Mouse (Mus musculus) heart, adult 2 months (tissue): Measurements from ENCODE around the gene Eif4a3. TPM values are rescaled to one million over a fixed set of nuclear protein-coding genes. Genes with fewer than 3 reads are reported as not detected.

ENCODE experiments used
- DNase-seq, 2 experiments: peaks; one replicate each; pipeline ENCODE4 v3.0.0; 2021
- H3K27ac ChIP-seq: fragments of 200-600 bp; 2 replicates; pipeline ENCODE4 v1.8.1; 2022
- H3K27me3 ChIP-seq: fragments of 200-500 bp; 2 replicates; pipeline ENCODE4 v1.6.1; 2012; ENCODE audit warnings: mild to moderate bottlenecking, low read length, inconsistent platforms, mixed read lengths; ENCODE audit not compliant: control insufficient read depth, insufficient read depth
- H3K36me3 ChIP-seq: fragments of 200-500 bp; 2 replicates; pipeline ENCODE4 v1.6.1; 2012; ENCODE audit warnings: low read length, inconsistent platforms; ENCODE audit not compliant: control insufficient read depth, insufficient read depth
- H3K4me1 ChIP-seq: fragments of 200-500 bp; 2 replicates; pipeline ENCODE4 v1.6.1; 2011; ENCODE audit warnings: low read length; ENCODE audit not compliant: control insufficient read depth, insufficient read depth
- H3K4me3 ChIP-seq: fragments of 200-600 bp; 2 replicates; pipeline ENCODE4 v1.8.1; 2022
- H3K79me2 ChIP-seq: fragments of 200-500 bp; replicated peaks from 2 replicates; pipeline ENCODE4 v1.6.1; 2012; ENCODE audit warnings: mild to moderate bottlenecking, inconsistent platforms, low read length, moderate library complexity, mixed read lengths; ENCODE audit not compliant: control insufficient read depth, insufficient read depth
- H3K9ac ChIP-seq: fragments of 200-500 bp; 2 replicates; pipeline ENCODE4 v1.6.1; 2012; ENCODE audit warnings: low read depth, mild to moderate bottlenecking, control low read depth, inconsistent platforms, low read length, mixed read lengths
- CTCF ChIP-seq: fragments of 200-600 bp; IDR thresholded peaks from 2 replicates; pipeline ENCODE4 v1.8.1; 2022; ENCODE audit warnings: antibody characterized with exemption, mild to moderate bottlenecking, moderate library complexity
- EP300 ChIP-seq: fragments of 200-500 bp; IDR thresholded peaks from 2 replicates; pipeline ENCODE4 v1.6.1; 2011; ENCODE audit warnings: low read depth, low read length, control low read depth; ENCODE audit not compliant: insufficient read depth
- POLR2A ChIP-seq: fragments of 200-500 bp; IDR thresholded peaks from 2 replicates; pipeline ENCODE4 v1.6.1; 2011; ENCODE audit warnings: mild to moderate bottlenecking, low read depth, low read length, control low read depth; ENCODE audit not compliant: insufficient read depth
- WGBS: fragments of 180-500 bp; shearing (Covaris S2); methylation state at CpG from one replicate; pipeline ENCODE4 v1.1.7; 2018; 5-methylcytosine and 5-hydroxymethylcytosine counted together
- intact Hi-C: fragments of 180-260 bp; cut with DNase I; formaldehyde crosslinking; loops from one replicate; pipeline ENCODE4 v1.15.1; 2025
- polyA plus RNA-seq: library from polyadenylated mRNA; depleted of rRNA; stranded (reverse); fragments of >200 nt; gene quantifications from 2 replicates; pipeline ENCODE4 v1.2.3, GENCODE M21; 2012
- total RNA-seq, 2 experiments: library from RNA; stranded (reverse); gene quantifications; 2 replicates each; pipeline ENCODE4 v1.2.3; 2021

The Eif4a3 gene
- total and polyA plus RNA-seq, 3 experiments, result 59.9 to 67.3 (median 60.5) TPM

GRCm38 (mm10) chr11:119338271-119339059, 38.6 kb upstream of the Eif4a3 start:
- Histone ChIP-seq H3K27ac (no peak overlapping the region), H3K9ac (no peak overlapping the region)

DNA sequence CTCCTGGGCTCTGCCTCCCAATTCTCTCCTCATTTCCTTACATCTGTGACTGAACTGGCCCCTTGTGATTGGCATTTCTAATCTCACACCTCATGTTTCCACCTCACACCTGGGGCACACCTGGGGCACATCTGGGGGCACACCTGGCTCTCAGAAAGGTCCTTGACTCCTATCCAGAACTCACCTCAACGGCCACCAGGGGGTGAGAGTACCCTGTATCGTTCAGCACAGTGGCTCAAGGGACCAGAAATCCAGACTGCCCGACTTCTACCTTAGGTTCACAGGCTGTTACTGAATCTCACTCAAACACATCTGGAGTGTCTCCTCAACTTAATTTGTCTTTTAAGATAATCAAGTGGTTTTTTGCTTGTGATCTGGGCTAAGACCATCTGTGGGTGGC, 32.1 kb upstream of the Eif4a3 start:
- H3K9ac ChIP-seq, result no peak overlapping the region
- intact Hi-C loops, result no loop called here

More at GRCm38 (mm10) chr11:119338271-119339059, 38.6 kb upstream of the Eif4a3 start:
- no peak for DNase-seq
- WGBS, result 69% methylated on average over 10 of the region's 10 CpGs
- Histone ChIP-seq H3K79me2 (no peaks in the 10 kb centered on the region), H3K36me3 (no peaks in the 10 kb centered on the region), H3K27me3 (no peaks in the 10 kb centered on the region), H3K4me1 (no peaks in the 10 kb centered on the region), H3K4me3 (no peak overlapping the region)
- TF ChIP-seq CTCF (no peak), EP300 (no peak), POLR2A (no peak)
- intact Hi-C loops, result loop anchor here (1.0 kb wide), 2 partner anchors 25 to 66 kb away; no protein-coding TSS in a partner anchor

GRCm38 (mm10) chr11:119330592-119330991, 30.7 kb upstream of the Eif4a3 start:
- no peaks in the 10 kb centered on the region for H3K36me3 ChIP-seq
- intact Hi-C loops, result no loop called here
- no peaks in the 10 kb centered on the region for H3K27me3 ChIP-seq
- H3K9ac ChIP-seq, result no peak overlapping the region
- DNase-seq, result no peak
- H3K4me1 ChIP-seq, result no peaks in the 10 kb centered on the region
- TF ChIP-seq CTCF (no peak), POLR2A (no peak), EP300 (no peak)
- WGBS, result 57% methylated on average over 4 of the region's 4 CpGs
- H3K4me3 ChIP-seq, result no peak overlapping the region
- no peaks in the 10 kb centered on the region for H3K79me2 ChIP-seq
- H3K27ac ChIP-seq, result no peak overlapping the region

More for the DNA sequence above, 32.1 kb upstream of the Eif4a3 start:
- TF ChIP-seq EP300, result no peak
- TF ChIP-seq POLR2A, result no peak
- no peak for TF ChIP-seq CTCF
- H3K79me2 ChIP-seq, result no peaks in the 10 kb centered on the region
- H3K4me1 ChIP-seq, result no peaks in the 10 kb centered on the region
- no peaks in the 10 kb centered on the region for H3K27me3 ChIP-seq
- no peak overlapping the region for H3K27ac ChIP-seq
- H3K36me3 ChIP-seq, result no peaks in the 10 kb centered on the region
- no peak overlapping the region for H3K4me3 ChIP-seq
- no peak for DNase-seq
- WGBS, result 32% methylated on average over 3 of the region's 3 CpGs

- 73% methylated on average over 1 of the region's 1 CpGs for WGBS
- DNase-seq, result no peak
- no peaks in the 10 kb centered on the region for H3K79me2 ChIP-seq
- no peaks in the 10 kb centered on the region for H3K4me1 ChIP-seq
- TF ChIP-seq POLR2A (no peak), CTCF (peak; percentile 33)
- no peak overlapping the region for H3K4me3 ChIP-seq
- intact Hi-C loops, result no loop called here
- no peaks in the 10 kb centered on the region for H3K36me3 ChIP-seq
- no peaks in the 10 kb centered on the region for H3K27me3 ChIP-seq
- H3K27ac ChIP-seq, result no peak overlapping the region
- no peak overlapping the region for H3K9ac ChIP-seq
Observed at GRCm38 (mm10) chr11:119325068-119325467, 25.2 kb upstream of the Eif4a3 start.

- no peaks in the 10 kb centered on the region for H3K27me3 ChIP-seq
- TF ChIP-seq CTCF (no peak), POLR2A (no peak), EP300 (no peak)
- no peak overlapping the region for H3K9ac ChIP-seq
- no peak overlapping the region for H3K4me3 ChIP-seq
- no peaks in the 10 kb centered on the region for H3K36me3 ChIP-seq
- WGBS, result 69% methylated on average over 13 of the region's 13 CpGs
- no peaks in the 10 kb centered on the region for H3K79me2 ChIP-seq
- no peaks in the 10 kb centered on the region for H3K4me1 ChIP-seq
- no peak overlapping the region for H3K27ac ChIP-seq
- DNase-seq, result no peak
- intact Hi-C loops, result no loop called here
Observed at GRCm38 (mm10) chr11:119322521-119322920, 22.6 kb upstream of the Eif4a3 start.

- intact Hi-C loops, result no loop called here
- Histone ChIP-seq H3K27me3 (no peaks in the 10 kb centered on the region), H3K79me2 (no peaks in the 10 kb centered on the region), H3K4me1 (no peaks in the 10 kb centered on the region; the same call in 1 of the 2 replicates), H3K27ac (no peak overlapping the region), H3K4me3 (no peak overlapping the region), H3K9ac (no peak overlapping the region), H3K36me3 (no peaks in the 10 kb centered on the region)
- no peak for TF ChIP-seq POLR2A
- TF ChIP-seq CTCF, result no peak
- TF ChIP-seq EP300, result 0 out of 2 replicates have a peak, but pooled peaks have one; percentile 25
- WGBS, result 83% methylated on average over 4 of the region's 4 CpGs
- DNase-seq, result peak in 1 of 2 experiments; percentile 49
Observed at GRCm38 (mm10) chr11:119316720-119317119, 16.8 kb upstream of the Eif4a3 start.
